Mouse (Mus musculus): ENCODE data around the gene Fam155a. TPM values are rescaled to one million over a fixed set of nuclear protein-coding genes. Genes with fewer than 3 reads are reported as not detected.

Gene Fam155a
- total and polyA plus RNA-seq, 3 experiments = not detected

- H3K27me3 ChIP-seq (replicated peaks) = no peaks in the 10 kb centered on the region
- H3K36me3 ChIP-seq (replicated peaks in 1 of 2; ENCODE audit: control insufficient read depth in 1 of 2, insufficient read depth in 1 of 2, low read length in 1 of 2) = no peaks in the 10 kb centered on the region
- DNase-seq (ENCODE audit: extremely low read depth) = no peak
- no peak overlapping the region for H3K27ac ChIP-seq (ENCODE audit: insufficient read depth, low read depth)
- no peak overlapping the region for H3K4me2 ChIP-seq (ENCODE audit: insufficient read depth, low read depth, poor library complexity, severe bottlenecking)
- H3K9ac ChIP-seq (ENCODE audit: insufficient read depth, low read depth) = no peak overlapping the region
- H3K9me3 ChIP-seq (replicated peaks; ENCODE audit: low read length) = peaks cover 63% of the 10 kb centered on the region
- in situ Hi-C loops (cut with MboI; ENCODE audit: low pct_ligation_motif_present, low pct_unique_long_range_greater_than_20kb, low sequenced_read_pairs) = no loop called here
- dilution Hi-C loops (cut with MboI; ENCODE audit: extremely low pct_ligation_motif_present, extremely low pct_unique_long_range_greater_than_20kb, low sequenced_read_pairs) = no loop called here
- no peaks in the 10 kb centered on the region for H3K4me1 ChIP-seq (ENCODE audit: control insufficient read depth in 1 of 2, insufficient read depth in 2 of 2)
- H3K79me2 ChIP-seq (replicated peaks; ENCODE audit: control insufficient read depth, extremely low read depth, insufficient read depth, poor library complexity, severe bottlenecking) = no peaks in the 10 kb centered on the region
- TF ChIP-seq USF2 (conservative IDR thresholded peaks at IDR 0.05; ENCODE audit: low read depth, low read length) (no peak), JUND (conservative IDR thresholded peaks at IDR 0.05; ENCODE audit: low read depth, low read length) (no peak), UBTF (IDR thresholded peaks at IDR 0.05; ENCODE audit: low read depth, low read length) (no peak), POLR2A (IDR thresholded peaks at IDR 0.05; ENCODE audit: low read depth, low read length) (no peak), SMC3 (IDR thresholded peaks at IDR 0.05; ENCODE audit: low read depth, low read length) (no peak), TBP (conservative IDR thresholded peaks at IDR 0.05; ENCODE audit: low read depth, low read length) (no peak), ETS1 (conservative IDR thresholded peaks at IDR 0.05; ENCODE audit: low read depth, low read length) (no peak), MYC (IDR thresholded peaks at IDR 0.05; ENCODE audit: low read depth, low read length) (no peak), MAX (IDR thresholded peaks at IDR 0.05; ENCODE audit: low read length) (no peak), GABPA (IDR thresholded peaks at IDR 0.05; ENCODE audit: insufficient replicate concordance, low read depth, low read length) (no peak), HCFC1 (IDR thresholded peaks at IDR 0.05; ENCODE audit: low read depth, low read length) (no peak), BHLHE40 (IDR thresholded peaks at IDR 0.05; ENCODE audit: low read depth, low read length) (no peak), ZMIZ1 (IDR thresholded peaks at IDR 0.05; ENCODE audit: low read depth, low read length) (no peak), EP300 (IDR thresholded peaks at IDR 0.05; ENCODE audit: low read length) (no peak), JUN (IDR thresholded peaks at IDR 0.05; ENCODE audit: insufficient read depth, low read depth, low read length) (no peak), ZKSCAN1 (IDR thresholded peaks at IDR 0.05; ENCODE audit: borderline replicate concordance, low read depth, low read length) (no peak)
- no peak overlapping the region for H3K4me3 ChIP-seq (replicated peaks in 1 of 3; ENCODE audit: low read depth in 2 of 3, low read length in 2 of 3, poor library complexity in 1 of 3)
Measured at GRCm38 (mm10) chr8:9288015-9288729, 482.8 kb downstream of the Fam155a start.

- Histone ChIP-seq H3K9me3 (replicated peaks; ENCODE audit: low read length) (peaks cover 61% of the 10 kb centered on the region), H3K27me3 (replicated peaks) (no peaks in the 10 kb centered on the region), H3K79me2 (replicated peaks; ENCODE audit: control insufficient read depth, extremely low read depth, insufficient read depth, poor library complexity, severe bottlenecking) (no peaks in the 10 kb centered on the region), H3K4me3 (replicated peaks in 1 of 3; ENCODE audit: low read depth in 2 of 3, low read length in 2 of 3, poor library complexity in 1 of 3) (no peak overlapping the region), H3K9ac (ENCODE audit: insufficient read depth, low read depth) (no peak overlapping the region), H3K4me2 (ENCODE audit: insufficient read depth, low read depth, poor library complexity, severe bottlenecking) (no peak overlapping the region), H3K27ac (ENCODE audit: insufficient read depth, low read depth) (no peak overlapping the region), H3K36me3 (replicated peaks in 1 of 2; ENCODE audit: control insufficient read depth in 1 of 2, insufficient read depth in 1 of 2, low read length in 1 of 2) (no peaks in the 10 kb centered on the region), H3K4me1 (ENCODE audit: control insufficient read depth in 1 of 2, insufficient read depth in 2 of 2) (no peaks in the 10 kb centered on the region)
- dilution Hi-C loops (cut with MboI; ENCODE audit: extremely low pct_ligation_motif_present, extremely low pct_unique_long_range_greater_than_20kb, low sequenced_read_pairs) = no loop called here
- in situ Hi-C loops (cut with MboI; ENCODE audit: low pct_ligation_motif_present, low pct_unique_long_range_greater_than_20kb, low sequenced_read_pairs) = no loop called here
- no peak for TF ChIP-seq MAX (IDR thresholded peaks at IDR 0.05; ENCODE audit: low read length)
- no peak for TF ChIP-seq MXI1 (IDR thresholded peaks at IDR 0.05; ENCODE audit: low read depth, low read length)
- TF ChIP-seq NRF1 (IDR thresholded peaks at IDR 0.05; ENCODE audit: low read depth, low read length) = no peak
- TF ChIP-seq ZMIZ1 (IDR thresholded peaks at IDR 0.05; ENCODE audit: low read depth, low read length) = no peak
- TF ChIP-seq MYC (IDR thresholded peaks at IDR 0.05; ENCODE audit: low read depth, low read length) = no peak
- no peak for TF ChIP-seq MAZ (IDR thresholded peaks at IDR 0.05; ENCODE audit: low read depth, low read length)
- no peak for TF ChIP-seq TCF12 (IDR thresholded peaks at IDR 0.05; ENCODE audit: low read depth, low read length)
- TF ChIP-seq ZC3H11A (IDR thresholded peaks at IDR 0.05; ENCODE audit: low read depth, low read length) = no peak
- no peak for TF ChIP-seq USF2 (conservative IDR thresholded peaks at IDR 0.05; ENCODE audit: low read depth, low read length)
- TF ChIP-seq RAD21 (IDR thresholded peaks at IDR 0.05; ENCODE audit: low read depth, low read length) = no peak
- no peak for TF ChIP-seq IRF4 (IDR thresholded peaks at IDR 0.05; ENCODE audit: low read depth, low read length)
- TF ChIP-seq UBTF (IDR thresholded peaks at IDR 0.05; ENCODE audit: low read depth, low read length) = no peak
- TF ChIP-seq JUND (conservative IDR thresholded peaks at IDR 0.05; ENCODE audit: low read depth, low read length) = no peak
- no peak for TF ChIP-seq HCFC1 (IDR thresholded peaks at IDR 0.05; ENCODE audit: low read depth, low read length)
- no peak for TF ChIP-seq SMC3 (IDR thresholded peaks at IDR 0.05; ENCODE audit: low read depth, low read length)
- TF ChIP-seq KAT2A (IDR thresholded peaks at IDR 0.05; ENCODE audit: insufficient replicate concordance, low read length) = no peak
- no peak for TF ChIP-seq ELF1 (IDR thresholded peaks at IDR 0.05; ENCODE audit: low read depth, low read length)
- TF ChIP-seq CTCF (conservative IDR thresholded peaks at IDR 0.05 in 1 of 2, IDR thresholded peaks at IDR 0.05 in 1 of 2; ENCODE audit: low read depth in 2 of 2, low read length in 2 of 2) = no peak
- DNase-seq (ENCODE audit: extremely low read depth) = no peak
Measured at GRCm38 (mm10) chr8:9274117-9274516, 496.8 kb downstream of the Fam155a start.
